Mouse (Mus musculus): Measurements from ENCODE around the gene Tmem176a. TPM values are rescaled to one million over a fixed set of nuclear protein-coding genes. Genes with fewer than 3 reads are reported as not detected.

Tmem176a gene
- polyA plus RNA-seq, 1 experiment = 2.1 TPM

- Histone ChIP-seq H3K27me3 (ENCODE audit: control insufficient read depth, insufficient read depth, insufficient read length) (no peaks in the 10 kb centered on the region), H3ac (ENCODE audit: control insufficient read depth, insufficient read length, low read depth) (no peak overlapping the region), H3K4me3 (ENCODE audit: insufficient read depth, poor library complexity, severe bottlenecking) (no peak overlapping the region), H3K36me3 (ENCODE audit: control insufficient read depth, insufficient read depth) (no peaks in the 10 kb centered on the region), H3K79me3 (ENCODE audit: low read depth) (no peaks in the 10 kb centered on the region), H3K79me2 (ENCODE audit: control insufficient read depth, insufficient read depth) (no peaks in the 10 kb centered on the region)
- TF ChIP-seq CEBPB (IDR thresholded peaks at IDR 0.05; ENCODE audit: low read depth) = no peak
Observed at GRCm38 (mm10) chr6:48875515-48875914, 34.8 kb downstream of the Tmem176a start.

- H3K4me3 ChIP-seq (ENCODE audit: insufficient read depth, poor library complexity, severe bottlenecking) = no peak overlapping the region
- no peaks in the 10 kb centered on the region for H3K36me3 ChIP-seq (ENCODE audit: control insufficient read depth, insufficient read depth)
- H3K79me3 ChIP-seq (ENCODE audit: low read depth) = no peaks in the 10 kb centered on the region
- no peak for TF ChIP-seq MAX (IDR thresholded peaks at IDR 0.05)
- no peak for TF ChIP-seq MYOD1 (IDR thresholded peaks at IDR 0.05; ENCODE audit: control insufficient read depth, insufficient read length, low read depth)
- no peak for TF ChIP-seq MYOG (IDR thresholded peaks at IDR 0.05; ENCODE audit: control insufficient read depth, extremely low read depth, insufficient read length)
- H3ac ChIP-seq (ENCODE audit: control insufficient read depth, insufficient read length, low read depth) = no peak overlapping the region
- H3K79me2 ChIP-seq (ENCODE audit: control insufficient read depth, insufficient read depth) = no peaks in the 10 kb centered on the region
- H3K27me3 ChIP-seq (ENCODE audit: control insufficient read depth, insufficient read depth, insufficient read length) = no peaks in the 10 kb centered on the region
Observed at GRCm38 (mm10) chr6:48876510-48877135, 35.9 kb downstream of the Tmem176a start.

- Histone ChIP-seq H3K27me3 (ENCODE audit: control insufficient read depth, insufficient read depth, insufficient read length) (no peaks in the 10 kb centered on the region), H3K79me3 (ENCODE audit: low read depth) (no peaks in the 10 kb centered on the region), H3K79me2 (ENCODE audit: control insufficient read depth, insufficient read depth) (no peaks in the 10 kb centered on the region), H3ac (ENCODE audit: control insufficient read depth, insufficient read length, low read depth) (no peak overlapping the region), H3K36me3 (ENCODE audit: control insufficient read depth, insufficient read depth) (no peaks in the 10 kb centered on the region), H3K4me3 (ENCODE audit: insufficient read depth, poor library complexity, severe bottlenecking) (no peak overlapping the region)
- TF ChIP-seq MYOG (IDR thresholded peaks at IDR 0.05; ENCODE audit: control insufficient read depth, extremely low read depth, insufficient read length) (no peak), FOSL1 (IDR thresholded peaks at IDR 0.05; ENCODE audit: insufficient read depth, low read length, poor library complexity, severe bottlenecking) (no peak), MYOD1 (IDR thresholded peaks at IDR 0.05; ENCODE audit: control insufficient read depth, insufficient read length, low read depth) (no peak), MAX (IDR thresholded peaks at IDR 0.05) (no peak), CTCF (IDR thresholded peaks at IDR 0.05; ENCODE audit: control insufficient read depth, insufficient read depth, insufficient read length) (no peak), CEBPB (IDR thresholded peaks at IDR 0.05; ENCODE audit: low read depth) (no peak), USF1 (IDR thresholded peaks at IDR 0.05; ENCODE audit: low read depth) (no peak)
Observed at GRCm38 (mm10) chr6:48894203-48894602, 53.5 kb downstream of the Tmem176a start.

- Histone ChIP-seq H3K27me3 (ENCODE audit: control insufficient read depth, insufficient read depth, insufficient read length) (no peaks in the 10 kb centered on the region), H3K79me3 (ENCODE audit: low read depth) (no peaks in the 10 kb centered on the region), H3ac (ENCODE audit: control insufficient read depth, insufficient read length, low read depth) (no peak overlapping the region), H3K79me2 (ENCODE audit: control insufficient read depth, insufficient read depth) (no peaks in the 10 kb centered on the region), H3K4me3 (ENCODE audit: insufficient read depth, poor library complexity, severe bottlenecking) (no peak overlapping the region), H3K36me3 (ENCODE audit: control insufficient read depth, insufficient read depth) (no peaks in the 10 kb centered on the region)
- no peak for TF ChIP-seq CEBPB (IDR thresholded peaks at IDR 0.05; ENCODE audit: low read depth)
- TF ChIP-seq MAX (IDR thresholded peaks at IDR 0.05) = no peak
- no peak for TF ChIP-seq USF1 (IDR thresholded peaks at IDR 0.05; ENCODE audit: low read depth)
- no peak for TF ChIP-seq FOSL1 (IDR thresholded peaks at IDR 0.05; ENCODE audit: insufficient read depth, low read length, poor library complexity, severe bottlenecking)
- TF ChIP-seq MYOG (IDR thresholded peaks at IDR 0.05; ENCODE audit: control insufficient read depth, extremely low read depth, insufficient read length) = no peak
- no peak for TF ChIP-seq MYOD1 (IDR thresholded peaks at IDR 0.05; ENCODE audit: control insufficient read depth, insufficient read length, low read depth)
- TF ChIP-seq CTCF (IDR thresholded peaks at IDR 0.05; ENCODE audit: control insufficient read depth, insufficient read depth, insufficient read length) = no peak
Observed at GRCm38 (mm10) chr6:48894938-48895818, 54.5 kb downstream of the Tmem176a start.

- H3ac ChIP-seq (ENCODE audit: control insufficient read depth, insufficient read length, low read depth) = no peak overlapping the region
- H3K36me3 ChIP-seq (ENCODE audit: control insufficient read depth, insufficient read depth) = no peaks in the 10 kb centered on the region
- H3K4me3 ChIP-seq (ENCODE audit: insufficient read depth, poor library complexity, severe bottlenecking) = no peak overlapping the region
- TF ChIP-seq MAX (IDR thresholded peaks at IDR 0.05) (no peak), CTCF (IDR thresholded peaks at IDR 0.05; ENCODE audit: control insufficient read depth, insufficient read depth, insufficient read length) (no peak), USF1 (IDR thresholded peaks at IDR 0.05; ENCODE audit: low read depth) (no peak), FOSL1 (IDR thresholded peaks at IDR 0.05; ENCODE audit: insufficient read depth, low read length, poor library complexity, severe bottlenecking) (no peak), CEBPB (IDR thresholded peaks at IDR 0.05; ENCODE audit: low read depth) (no peak), MYOD1 (IDR thresholded peaks at IDR 0.05; ENCODE audit: control insufficient read depth, insufficient read length, low read depth) (no peak)
- no peaks in the 10 kb centered on the region for H3K79me3 ChIP-seq (ENCODE audit: low read depth)
- no peaks in the 10 kb centered on the region for H3K79me2 ChIP-seq (ENCODE audit: control insufficient read depth, insufficient read depth)
- H3K27me3 ChIP-seq (ENCODE audit: control insufficient read depth, insufficient read depth, insufficient read length) = no peaks in the 10 kb centered on the region
Observed at GRCm38 (mm10) chr6:48895941-48896340, 55.2 kb downstream of the Tmem176a start.

Other genes with a start within 250 kb of the Tmem176a start
- gene Repin1, start 247.0 kb upstream of the Tmem176a start, polyA plus RNA-seq (2012; fragmentation: generic; extraction: Trizol) = 9.1 TPM
- gene Gm44965, start 247.0 kb upstream of the Tmem176a start, polyA plus RNA-seq (2012; fragmentation: generic; extraction: Trizol) = 0.69 TPM
- 1.8 TPM for gene Zfp775, start 238.9 kb upstream of the Tmem176a start, polyA plus RNA-seq (2012; fragmentation: generic; extraction: Trizol)
- 0.01 TPM for gene AI854703, start 214.2 kb upstream of the Tmem176a start, polyA plus RNA-seq (2012; fragmentation: generic; extraction: Trizol)
- not detected for gene Gimap8, start 193.7 kb upstream of the Tmem176a start, polyA plus RNA-seq (2012; fragmentation: generic; extraction: Trizol)
- gene Gimap9, start 164.8 kb upstream of the Tmem176a start, polyA plus RNA-seq (2012; fragmentation: generic; extraction: Trizol) = 0.92 TPM
- gene Gimap4, start 156.4 kb upstream of the Tmem176a start, polyA plus RNA-seq (2012; fragmentation: generic; extraction: Trizol) = 0.04 TPM
- gene Gimap6, start 132.7 kb upstream of the Tmem176a start, polyA plus RNA-seq (2012; fragmentation: generic; extraction: Trizol) = not detected
- not detected for gene Gm28053, start 122.3 kb upstream of the Tmem176a start, polyA plus RNA-seq (2012; fragmentation: generic; extraction: Trizol)
- not detected for gene Gimap7, start 122.3 kb upstream of the Tmem176a start, polyA plus RNA-seq (2012; fragmentation: generic; extraction: Trizol)
- not detected for gene Gimap1, start 101.9 kb upstream of the Tmem176a start, polyA plus RNA-seq (2012; fragmentation: generic; extraction: Trizol)
- gene Gimap5, start 94.7 kb upstream of the Tmem176a start, polyA plus RNA-seq (2012; fragmentation: generic; extraction: Trizol) = not detected
- gene Gimap3, start 70.1 kb upstream of the Tmem176a start, polyA plus RNA-seq (2012; fragmentation: generic; extraction: Trizol) = not detected
- gene Tmem176b, start 577 bp downstream of the Tmem176a start, polyA plus RNA-seq (2012; fragmentation: generic; extraction: Trizol) = 8.0 TPM
- gene Aoc1, start 32.0 kb downstream of the Tmem176a start, polyA plus RNA-seq (2012; fragmentation: generic; extraction: Trizol) = not detected
- not detected for gene 1600015I10Rik, start 89.0 kb downstream of the Tmem176a start, polyA plus RNA-seq (2012; fragmentation: generic; extraction: Trizol)
- gene Doxl2, start 134.0 kb downstream of the Tmem176a start, polyA plus RNA-seq (2012; fragmentation: generic; extraction: Trizol) = not detected
- gene Svs1, start 145.9 kb downstream of the Tmem176a start, polyA plus RNA-seq (2012; fragmentation: generic; extraction: Trizol) = not detected
- gene Gpnmb, start 195.6 kb downstream of the Tmem176a start, polyA plus RNA-seq (2012; fragmentation: generic; extraction: Trizol) = 0.88 TPM
- 19.3 TPM for gene Malsu1, start 232.9 kb downstream of the Tmem176a start, polyA plus RNA-seq (2012; fragmentation: generic; extraction: Trizol)